Mouse (Mus musculus) duodenum, adult 2 months (tissue): ENCODE measurements around the gene Pigx. TPM values are rescaled to one million over a fixed set of nuclear protein-coding genes. Genes with fewer than 3 reads are reported as not detected.

Experiments
- polyA plus RNA-seq: library from polyadenylated mRNA; depleted of rRNA; stranded (reverse); fragments of >200 nt; gene quantifications from 2 replicates; pipeline ENCODE4 v1.2.3, GENCODE M21; 2012; ENCODE audit warnings: low replicate concordance; rRNA removed

Gene Pigx
- polyA plus RNA-seq = 48.1 and 53.2 TPM in 2 replicates

GRCm38 (mm10) chr16:32099638-32100150 is at the start of gene Pigx, which contains the start of gene Cep19:
Gene Pigx, minus strand, starts transcription at chr16:32099740.
Gene Cep19, plus strand, starts transcription at chr16:32099800.

DNA sequence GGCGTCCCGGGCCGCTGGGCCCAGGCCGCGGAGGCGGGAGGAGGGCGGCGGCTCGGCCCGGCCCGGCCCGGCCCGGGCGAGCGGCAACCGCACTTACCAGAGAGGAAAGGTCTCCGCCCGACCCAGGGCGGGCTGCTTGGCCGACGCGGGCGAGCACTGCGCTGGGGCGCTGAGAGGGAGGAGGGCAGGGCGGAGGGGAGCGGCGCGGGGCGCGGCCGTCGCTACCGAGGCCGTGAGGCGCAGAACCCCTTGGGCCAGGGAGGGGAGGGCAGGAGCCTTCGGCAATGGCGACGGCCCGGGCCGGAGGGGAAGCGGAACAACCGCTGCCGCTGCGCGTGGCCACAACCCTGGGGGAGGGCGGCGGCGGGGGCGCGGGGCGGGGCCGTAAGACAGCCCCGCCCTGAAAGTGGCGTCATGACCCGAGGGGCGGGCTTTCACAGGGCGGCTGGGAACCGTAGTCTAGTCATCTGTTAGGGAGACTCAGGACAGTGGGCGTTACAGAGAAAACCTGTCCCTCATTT is 20.5 kb downstream of the Pigx start, which contains the start of gene Pak2:
Gene Pak2 (minus strand): TSS at position 352 of the 521 bp plus-strand sequence.

Other genes with a start within 250 kb of the Pigx start
- gene Meltf, start 220.9 kb downstream of the Pigx start, polyA plus RNA-seq = 0.11 TPM in 1 of 2 replicates, not detected in the other
- gene Pigz, start 165.9 kb downstream of the Pigx start, polyA plus RNA-seq = 1.0 and 1.8 TPM in 2 replicates
- 123 and 271 TPM in 2 replicates for gene 0610012G03Rik, start 151.2 kb downstream of the Pigx start, polyA plus RNA-seq
- 0.66 and 2.2 TPM in 2 replicates for gene Ncbp2, start 151.2 kb downstream of the Pigx start, polyA plus RNA-seq
- gene Senp5, start 96.5 kb downstream of the Pigx start, polyA plus RNA-seq = 0.89 and 1.3 TPM in 2 replicates
- gene Pak2, start 20.4 kb downstream of the Pigx start, polyA plus RNA-seq = 7.6 and 10.4 TPM in 2 replicates
- 17.2 and 29.4 TPM in 2 replicates for gene Cep19, start 60 bp upstream of the Pigx start, polyA plus RNA-seq
- 6.1 and 6.8 TPM in 2 replicates for gene Nrros, start 65.9 kb upstream of the Pigx start, polyA plus RNA-seq
- not detected in 2 replicates for gene Bex6, start 80.1 kb upstream of the Pigx start, polyA plus RNA-seq
- 1.0 and 1.3 TPM in 2 replicates for gene Fbxo45, start 147.4 kb upstream of the Pigx start, polyA plus RNA-seq
- gene Wdr53, start 147.5 kb upstream of the Pigx start, polyA plus RNA-seq = 0.55 and 0.72 TPM in 2 replicates
- gene Smco1, start 171.7 kb upstream of the Pigx start, polyA plus RNA-seq = not detected in 2 replicates
- 3.2 and 3.9 TPM in 2 replicates for gene Rnf168, start 177.7 kb upstream of the Pigx start, polyA plus RNA-seq
- gene Ubxn7, start 232.5 kb upstream of the Pigx start, polyA plus RNA-seq = 0.50 and 2.0 TPM in 2 replicates